Mouse (Mus musculus): Measurements from ENCODE around the gene Pcca.

GRCm38 (mm10) chr14:122684250-122684649, 150.1 kb downstream of the Pcca start:
- TF ChIP-seq CTCF (IDR thresholded peaks at IDR 0.05; ENCODE audit: extremely low read depth, insufficient read depth, insufficient read length, insufficient replicate concordance) (no peak), POLR2A (IDR thresholded peaks at IDR 0.05; ENCODE audit: low read depth, low read length) (no peak)
